Mouse (Mus musculus): ENCODE data around the gene Gm7138.
"Not testable (repeated sequence)": the region's sequence is repeated elsewhere in the genome, so short reads cannot be mapped to it uniquely, and the experiment has no call there.

GRCm38 (mm10) chr10:77771225-77771624 is 5.5 kb downstream of the Gm7138 start, which contains the start of gene Gm3238:
- not testable (repeated sequence) for TF ChIP-seq CTCF (conservative IDR thresholded peaks at IDR 0.05; ENCODE audit: low read length); NANOG (IDR thresholded peaks at IDR 0.05; ENCODE audit: borderline replicate concordance, low read length)

Measured in E14TG2a.4 (cell line).